ENCODE assay signal across 9 mouse cellular contexts in genomic region chr16:48570354-48570753, GRCm38 (mm10).
A peak's percentile ranks its signal among the peaks of the same experiment; 100 is the strongest.
DNase-seq lines count a peak whose midpoint lies in the region; ATAC-seq and TF ChIP-seq lines count a peak whose summit lies in the region.
"Had no signal": no experiment of that assay in that cellular context is flagged by ENCODE, and none has a peak within 500 bp of the region (broad histone marks: within the 10 kb centered on the region; RNA-seq: fewer than 3 reads in every experiment).

No protein-coding gene starts in this region.

- TF ChIP-seq CTCF in heart, postnatal 0 days (IDR thresholded peaks at IDR 0.05; ENCODE audit: low read depth), result peak; percentile 85
- TF ChIP-seq CTCF in thymus, adult 2 months (IDR thresholded peaks at IDR 0.05; ENCODE audit: borderline replicate concordance, control insufficient read depth, extremely low read depth, insufficient read depth, low read length, poor library complexity), result peak; percentile 81

- ATAC-seq in common myeloid progenitor, adult 5-6 weeks (replicated peaks; ENCODE audit: low read depth, poor library complexity, severe bottlenecking), result peak; percentile 82
- ATAC-seq in heart, postnatal 0 days (ENCODE audit: insufficient read depth, low read depth), result no peak
- ATAC-seq in neutrophil, adult 5-6 weeks (ENCODE audit: extremely low read depth, insufficient number of reproducible peaks, low FRiP score, poor library complexity, severe bottlenecking), result 0 out of 2 replicates have a peak, but pooled peaks have one; percentile 44

- no peaks in the 10 kb centered on the region for H3K4me1 ChIP-seq in heart, postnatal 0 days (ENCODE audit: control insufficient read depth, insufficient read depth)
- peaks cover 7% of the 10 kb centered on the region; the same call in 1 of the 2 replicates for H3K4me1 ChIP-seq in thymus, adult 2 months (replicated peaks; ENCODE audit: control insufficient read depth, insufficient read depth, low read length)
- H3K4me1 ChIP-seq: embryonic facial prominence, embryonic 13.5 days had no signal

- H3K4me3 ChIP-seq in heart, postnatal 0 days (ENCODE audit: low read depth, low read length), result no peak overlapping the region
- H3K4me3 ChIP-seq in thymus, adult 2 months (ENCODE audit: control insufficient read depth, insufficient read depth, low read length), result no peak overlapping the region
- H3K4me3 ChIP-seq: embryonic facial prominence, embryonic 13.5 days had no signal

- H3K36me3 ChIP-seq in heart, postnatal 0 days (replicated peaks; ENCODE audit: control insufficient read depth, insufficient read depth, low read length), result no peaks in the 10 kb centered on the region
- no peaks in the 10 kb centered on the region for H3K36me3 ChIP-seq in thymus, adult 2 months (ENCODE audit: control insufficient read depth, insufficient read depth, low read length)
- H3K36me3 ChIP-seq: embryonic facial prominence, embryonic 13.5 days had no signal

- TF ChIP-seq POLR2A in thymus, adult 2 months (IDR thresholded peaks at IDR 0.05; ENCODE audit: control insufficient read depth, extremely low read depth, insufficient read depth, low read length, poor library complexity), result no peak

- WGBS in heart, postnatal 0 days, result 21% methylated on average over 9 of the region's 9 CpGs
- WGBS in thymus, adult 2 months, result 24% methylated on average over 9 of the region's 9 CpGs

- peak; percentile 39 for DNase-seq in A20 (ENCODE audit: low read depth, low spot score)
- DNase-seq in adipocyte (ENCODE audit: low spot score), result peak; percentile 46
- DNase-seq in heart, postnatal 0 days (ENCODE audit: low spot score), result peak; percentile 66
- DNase-seq in kidney, postnatal 14 days, result peak; percentile 74
- DNase-seq in lung, adult 18-20 months, result peak; percentile 31 to 43
- DNase-seq in thymus, adult 2 months, result peak; percentile 66

- H3K27me3 ChIP-seq in heart, postnatal 0 days (ENCODE audit: control insufficient read depth, insufficient read depth, low read length), result no peaks in the 10 kb centered on the region
- no peaks in the 10 kb centered on the region for H3K27me3 ChIP-seq in thymus, adult 2 months (ENCODE audit: control insufficient read depth, insufficient read depth, low read length)
- H3K27me3 ChIP-seq: embryonic facial prominence, embryonic 13.5 days had no signal

- no peaks in the 10 kb centered on the region for H3K9me3 ChIP-seq in heart, postnatal 0 days (replicated peaks; ENCODE audit: control insufficient read depth, low read length)
- H3K9me3 ChIP-seq: embryonic facial prominence, embryonic 13.5 days had no signal

- H3K4me2 ChIP-seq in heart, postnatal 0 days (ENCODE audit: low read depth, low read length), result no peak overlapping the region
- H3K4me2 ChIP-seq: embryonic facial prominence, embryonic 13.5 days had no signal

- no peak overlapping the region for H3K27ac ChIP-seq in heart, postnatal 0 days (ENCODE audit: low read depth)
- H3K27ac ChIP-seq in thymus, adult 2 months (ENCODE audit: control insufficient read depth, insufficient read depth, low read length), result no peak overlapping the region
- H3K27ac ChIP-seq: embryonic facial prominence, embryonic 13.5 days had no signal

- TF ChIP-seq EP300 in heart, postnatal 0 days (IDR thresholded peaks at IDR 0.05; ENCODE audit: low read depth), result no peak

- H3K9ac ChIP-seq in heart, postnatal 0 days (replicated peaks; ENCODE audit: low read depth, low read length), result no peak overlapping the region
- H3K9ac ChIP-seq: embryonic facial prominence, embryonic 13.5 days had no signal
